Mouse (Mus musculus) telencephalon, adult 2 months (tissue): ENCODE results near the gene Mcu.

Experiments used
- DNase-seq: peaks from one replicate; pipeline ENCODE4 v3.0.0-alpha.2; 2011; ENCODE audit warnings: low read depth, low spot score

The Mcu gene

GRCm38 (mm10) chr10:59569481-59569869, 47.0 kb downstream of the Mcu start:
- no peak for DNase-seq

- DNase-seq = no peak
Measured at GRCm38 (mm10) chr10:59568665-59569480, 47.6 kb downstream of the Mcu start.

- DNase-seq = no peak
Measured at GRCm38 (mm10) chr10:59566968-59567367, 49.5 kb downstream of the Mcu start.

- no peak for DNase-seq
Measured at GRCm38 (mm10) chr10:59565995-59566410, 50.5 kb downstream of the Mcu start.

- no peak for DNase-seq
Measured at GRCm38 (mm10) chr10:59564551-59564950, 51.9 kb downstream of the Mcu start.

- no peak for DNase-seq
Measured at GRCm38 (mm10) chr10:59562511-59562910, 54.0 kb downstream of the Mcu start.

- DNase-seq = no peak
Measured at GRCm38 (mm10) chr10:59560126-59560525, 56.4 kb downstream of the Mcu start.

- no peak for DNase-seq
Measured at GRCm38 (mm10) chr10:59558602-59559001, 57.9 kb downstream of the Mcu start.

GRCm38 (mm10) chr10:59558164-59558563, 58.3 kb downstream of the Mcu start:
- no peak for DNase-seq

- no peak for DNase-seq
Measured at GRCm38 (mm10) chr10:59556541-59556940, 60.0 kb downstream of the Mcu start.

- no peak for DNase-seq
Measured at GRCm38 (mm10) chr10:59554243-59554642, 62.2 kb downstream of the Mcu start.

GRCm38 (mm10) chr10:59552456-59552855, 64.0 kb downstream of the Mcu start:
- DNase-seq = no peak

- DNase-seq = no peak
Measured at GRCm38 (mm10) chr10:59548768-59549333, 67.6 kb downstream of the Mcu start.

GRCm38 (mm10) chr10:59548211-59548610, 68.3 kb downstream of the Mcu start:
- DNase-seq = no peak

- DNase-seq = no peak
Measured at GRCm38 (mm10) chr10:59547426-59547825, 69.1 kb downstream of the Mcu start.

GRCm38 (mm10) chr10:59545169-59545568, 71.3 kb downstream of the Mcu start:
- DNase-seq = no peak

GRCm38 (mm10) chr10:59543351-59543750, 73.1 kb downstream of the Mcu start:
- no peak for DNase-seq

GRCm38 (mm10) chr10:59541466-59541865, 75.0 kb downstream of the Mcu start:
- DNase-seq = no peak

- DNase-seq = no peak
Measured at GRCm38 (mm10) chr10:59540596-59540995, 75.9 kb downstream of the Mcu start.

GRCm38 (mm10) chr10:59540081-59540480, 76.4 kb downstream of the Mcu start:
- no peak for DNase-seq

GRCm38 (mm10) chr10:59539533-59539875, 77.0 kb downstream of the Mcu start:
- DNase-seq = no peak

GRCm38 (mm10) chr10:59538767-59539532, 77.5 kb downstream of the Mcu start:
- no peak for DNase-seq

- no peak for DNase-seq
Measured at GRCm38 (mm10) chr10:59538063-59538462, 78.4 kb downstream of the Mcu start.
